Mouse (Mus musculus) embryo, embryonic 11.5 days (tissue): Measurements from ENCODE around the gene Olfr198.
"Not testable (repeated sequence)": the region's sequence is repeated elsewhere in the genome, so short reads cannot be mapped to it uniquely, and the experiment has no call there.

ENCODE experiments used
- DNase-seq: peaks from one replicate; pipeline ENCODE4 v3.0.0-alpha.2; 2012; ENCODE audit warnings: low read depth, low spot score

Olfr198 gene

DNA sequence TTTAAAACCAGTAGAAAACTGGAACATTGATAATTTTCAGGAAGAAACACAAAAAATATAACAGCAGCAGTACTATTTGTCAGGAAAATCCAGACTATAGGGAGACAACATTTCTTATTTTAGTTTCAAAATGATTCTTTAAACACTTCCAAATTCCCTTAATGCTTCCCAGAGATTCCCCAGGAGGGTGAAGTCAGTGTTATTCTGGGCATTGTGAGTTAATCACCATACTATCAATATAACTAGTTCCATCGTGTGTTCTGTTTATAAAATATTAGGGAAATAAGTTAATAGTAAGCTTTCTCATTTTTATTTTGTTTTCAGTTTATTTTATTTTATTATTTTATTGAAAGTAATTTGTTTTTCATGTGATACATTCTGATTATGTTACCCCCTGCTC is at the start of gene Olfr198:
Olfr198 (minus strand) TSS at position 101 of the 400 bp plus-strand sequence.
- not testable (repeated sequence) for DNase-seq

DNA sequence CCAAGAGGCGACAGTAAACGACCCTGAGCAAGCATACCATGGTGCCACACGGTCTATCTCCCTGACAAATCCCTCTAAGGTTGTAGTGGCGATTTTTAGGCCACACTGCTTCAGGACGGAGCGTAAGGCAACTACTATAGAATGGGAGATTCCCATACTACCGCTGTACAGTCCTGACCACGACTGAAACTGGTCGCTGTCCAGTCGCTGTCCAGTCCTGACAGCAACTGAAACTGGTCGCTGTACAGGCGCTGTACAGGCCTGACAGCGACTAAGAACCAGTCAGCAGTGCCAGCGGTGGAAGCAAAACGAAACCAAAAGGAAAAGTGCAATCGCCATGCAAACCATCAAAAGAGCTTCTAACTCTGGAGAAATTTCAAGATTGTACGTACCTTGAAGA is 46.4 kb upstream of the Olfr198 start:
- DNase-seq, result no peak

GRCm38 (mm10) chr16:59219667-59220066 is 16.3 kb upstream of the Olfr198 start, which contains the start of gene Olfr199:
Gene Olfr199, minus strand, starts transcription at chr16:59219767.
- not testable (repeated sequence) for DNase-seq

DNA sequence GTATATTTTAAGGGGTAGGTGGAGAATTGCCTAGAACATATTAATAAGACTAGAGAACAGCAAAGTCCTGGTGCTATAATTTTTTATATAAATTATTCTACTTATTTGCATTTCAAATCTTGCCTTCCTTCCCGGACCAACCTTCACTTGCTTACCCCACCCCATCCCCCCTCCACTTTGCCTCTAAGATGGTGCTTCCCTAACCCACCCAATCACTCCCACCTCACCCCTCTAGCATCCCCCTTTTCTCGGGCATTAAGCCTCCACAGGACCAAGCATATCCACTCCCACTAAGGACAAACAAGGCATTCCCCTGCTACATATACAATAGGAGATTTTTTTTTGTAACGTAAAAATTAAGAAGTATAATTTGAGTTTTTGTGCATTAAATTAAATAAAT is 14.5 kb upstream of the Olfr198 start:
- not testable (repeated sequence) for DNase-seq

DNA sequence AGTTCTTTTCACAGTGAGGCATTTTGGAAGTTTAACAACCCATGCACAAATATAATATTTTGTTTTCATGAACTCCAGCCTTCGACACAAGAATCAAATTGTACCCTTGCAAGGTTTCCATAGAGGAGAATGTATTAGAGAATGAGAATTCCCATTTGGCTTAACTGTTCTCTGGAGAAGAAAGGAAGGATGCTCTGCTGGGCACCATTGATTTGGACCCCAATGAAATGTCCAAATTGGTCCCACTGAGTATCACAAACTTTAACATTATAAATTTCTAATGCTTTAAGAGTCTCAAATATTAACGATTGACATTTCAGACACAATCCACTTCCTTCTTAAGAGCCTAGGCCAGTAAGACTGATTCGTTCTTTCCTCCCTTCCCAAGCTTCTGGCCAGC is 33.0 kb downstream of the Olfr198 start, which contains the start of gene Olfr196:
Olfr196 (minus strand) TSS at position 101 of the 400 bp plus-strand sequence.
- no peak for DNase-seq

DNA sequence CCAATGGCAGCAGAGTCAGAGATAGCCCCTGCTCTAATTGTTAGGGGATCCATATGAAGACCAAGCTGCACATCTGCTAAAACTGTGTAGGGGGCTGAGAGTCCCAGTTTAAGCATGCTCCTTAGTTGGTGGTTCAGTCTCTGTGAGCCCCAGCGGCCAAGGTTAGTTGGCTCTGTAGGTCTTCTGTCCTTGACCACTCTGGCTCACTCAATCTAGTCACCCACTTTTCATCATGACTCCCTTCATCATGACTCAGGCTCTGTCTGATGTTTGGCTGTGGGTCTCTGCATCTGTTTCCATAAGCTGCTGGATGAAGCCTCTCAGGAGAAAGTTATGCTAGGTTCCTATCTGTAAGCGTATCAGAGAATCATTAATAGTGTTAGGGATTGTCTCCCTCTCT is 51.3 kb downstream of the Olfr198 start:
- DNase-seq, result no peak
